Comparison of ENCODE assay signal across 9 mouse cellular contexts in the genomic region with DNA sequence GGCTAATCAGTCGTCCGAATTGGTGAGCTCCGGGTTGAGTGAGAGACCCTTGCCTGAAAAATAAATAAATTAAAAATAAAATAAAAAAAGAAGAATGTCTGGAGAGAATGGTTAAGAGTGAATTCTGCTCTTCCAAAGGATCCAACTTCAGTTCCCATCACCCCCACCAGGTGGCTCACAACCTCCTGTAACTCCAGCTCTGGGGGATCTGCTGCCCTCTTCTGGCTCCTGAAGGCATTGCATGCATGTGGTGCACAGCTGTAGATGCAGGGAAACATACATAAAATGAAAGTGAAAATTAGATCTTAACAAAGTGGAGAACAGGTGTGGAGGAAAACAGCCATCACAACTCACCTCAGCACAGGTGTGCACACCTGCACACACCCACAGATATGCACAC. TPM values are rescaled to one million over a fixed set of nuclear protein-coding genes. Genes with fewer than 3 reads are reported as not detected.
DNase-seq lines count a peak whose midpoint lies in the region; ATAC-seq and TF ChIP-seq lines count a peak whose summit lies in the region.
"Had no signal": no experiment of that assay in that cellular context is flagged by ENCODE, and none has a peak within 500 bp of the region (broad histone marks: within the 10 kb centered on the region; RNA-seq: fewer than 3 reads in every experiment).

No protein-coding gene starts in this region.

- TF ChIP-seq POLR2A in MEL (IDR thresholded peaks at IDR 0.05; ENCODE audit: control insufficient read depth in 1 of 2, insufficient read depth in 1 of 2, low read depth in 1 of 2, low read length in 2 of 2, poor library complexity in 1 of 2) = no peak
- TF ChIP-seq POLR2A in bone marrow, adult 2 months (IDR thresholded peaks at IDR 0.05; ENCODE audit: borderline replicate concordance, control insufficient read depth, low read depth, low read length) = no peak

- TF ChIP-seq EP300 in MEL (IDR thresholded peaks at IDR 0.05; ENCODE audit: low read depth in 1 of 2, low read length in 2 of 2) = no peak

- H3K27ac ChIP-seq in kidney, embryonic 16.5 days (ENCODE audit: low read length) = no peak overlapping the region
- H3K27ac ChIP-seq in MEL (ENCODE audit: control insufficient read depth, low read depth, low read length) = no peak overlapping the region
- no peak overlapping the region for H3K27ac ChIP-seq in bone marrow, adult 2 months (ENCODE audit: control insufficient read depth, insufficient read depth, low read depth, low read length, poor library complexity)
- no peak overlapping the region for H3K27ac ChIP-seq in limb, embryonic 10.5 days
- H3K27ac ChIP-seq: hindbrain, embryonic 15.5 days had no signal

- peak; percentile 90 to 100 (median 98) for TF ChIP-seq CTCF in MEL (IDR thresholded peaks at IDR 0.05 in 2 of 3, conservative IDR thresholded peaks at IDR 0.05 in 1 of 3; ENCODE audit: control insufficient read depth in 1 of 3, insufficient read depth in 1 of 3, low read depth in 2 of 3, low read length in 3 of 3, poor library complexity in 1 of 3, severe bottlenecking in 1 of 3)
- peak; percentile 97 for TF ChIP-seq CTCF in bone marrow, adult 2 months (IDR thresholded peaks at IDR 0.05; ENCODE audit: control insufficient read depth, insufficient read depth, low read length)

- no peak overlapping the region for H3K9ac ChIP-seq in kidney, embryonic 16.5 days (replicated peaks; ENCODE audit: low read length)
- H3K9ac ChIP-seq in MEL (ENCODE audit: control insufficient read depth, low read depth, low read length, poor library complexity, severe bottlenecking) = no peak overlapping the region
- H3K9ac ChIP-seq: hindbrain, embryonic 15.5 days had no signal

- no peaks in the 10 kb centered on the region for H3K36me3 ChIP-seq in kidney, embryonic 16.5 days (ENCODE audit: insufficient read depth, low read length)
- no peaks in the 10 kb centered on the region for H3K36me3 ChIP-seq in MEL (ENCODE audit: control insufficient read depth in 1 of 2, insufficient read depth in 2 of 2, low read length in 2 of 2)
- no peaks in the 10 kb centered on the region for H3K36me3 ChIP-seq in limb, embryonic 10.5 days

- peak; percentile 62 for TF ChIP-seq RAD21 in MEL (IDR thresholded peaks at IDR 0.05; ENCODE audit: low read depth, low read length)

- no peaks in the 10 kb centered on the region for H3K4me1 ChIP-seq in kidney, embryonic 16.5 days (ENCODE audit: insufficient read depth, low read length)
- H3K4me1 ChIP-seq in MEL (ENCODE audit: control insufficient read depth in 1 of 2, insufficient read depth in 2 of 2, low read length in 2 of 2) = no peaks in the 10 kb centered on the region
- H3K4me1 ChIP-seq in bone marrow, adult 2 months (ENCODE audit: control insufficient read depth, insufficient read depth, low read length) = no peaks in the 10 kb centered on the region
- no peaks in the 10 kb centered on the region for H3K4me1 ChIP-seq in limb, embryonic 10.5 days
- H3K4me1 ChIP-seq: hindbrain, embryonic 15.5 days had no signal

- H3K79me2 ChIP-seq in MEL (ENCODE audit: control insufficient read depth, insufficient read depth, low read length, poor library complexity) = no peaks in the 10 kb centered on the region

- H3K4me3 ChIP-seq in kidney, embryonic 16.5 days (ENCODE audit: low read length) = no peak overlapping the region
- H3K4me3 ChIP-seq in MEL (ENCODE audit: control insufficient read depth in 1 of 2, insufficient read depth in 1 of 2, low read depth in 2 of 2, low read length in 2 of 2) = no peak overlapping the region
- H3K4me3 ChIP-seq in bone marrow, adult 2 months (replicated peaks; ENCODE audit: control insufficient read depth, low read depth, low read length) = no peak overlapping the region
- H3K4me3 ChIP-seq in limb, embryonic 10.5 days = no peak overlapping the region
- H3K4me3 ChIP-seq: hindbrain, embryonic 15.5 days had no signal

- DNase-seq in kidney, adult 9 months = peak; percentile 49
- DNase-seq in MEL (ENCODE audit: low read depth, low spot score) = peak; percentile 83
- DNase-seq in forelimb bud, embryonic 11.5 days (ENCODE audit: low read depth, low spot score) = peak; percentile 77
- DNase-seq in limb, embryonic 10.5 days (ENCODE audit: low spot score) = peak; percentile 83
- peak; percentile 61 for DNase-seq in ovary, postnatal 14 days (ENCODE audit: low spot score)

- WGBS in kidney, embryonic 16.5 days = 23% methylated on average over 3 of the region's 3 CpGs
- 22% methylated on average over 3 of the region's 3 CpGs for WGBS in bone marrow, adult 2 months
- 30% methylated on average over 3 of the region's 3 CpGs for WGBS in limb, embryonic 10.5 days

- H3K27me3 ChIP-seq in kidney, embryonic 16.5 days (ENCODE audit: insufficient read depth, low read length) = 0 out of 2 replicates have a peak, but pooled peaks cover 3% of the 10 kb centered on the region
- H3K27me3 ChIP-seq in MEL (ENCODE audit: control insufficient read depth in 1 of 2, insufficient read depth in 2 of 2, low read length in 2 of 2) = no peaks in the 10 kb centered on the region
- H3K27me3 ChIP-seq in limb, embryonic 10.5 days (ENCODE audit: low read depth, poor library complexity, severe bottlenecking) = peaks cover 38% of the 10 kb centered on the region
- H3K27me3 ChIP-seq: hindbrain, embryonic 15.5 days had no signal

- peaks cover 8% of the 10 kb centered on the region; the same call in 1 of the 2 replicates for H3K9me3 ChIP-seq in kidney, embryonic 16.5 days (ENCODE audit: low read length)
- no peaks in the 10 kb centered on the region for H3K9me3 ChIP-seq in MEL (replicated peaks; ENCODE audit: insufficient read depth, low read length)
- H3K9me3 ChIP-seq in limb, embryonic 10.5 days (replicated peaks) = no peaks in the 10 kb centered on the region
- H3K9me3 ChIP-seq: hindbrain, embryonic 15.5 days had no signal

- no peak for ATAC-seq in kidney, embryonic 16.5 days (ENCODE audit: low FRiP score, low TSS enrichment)
- ATAC-seq in inflammation-experienced regulatory T-cells, adult 6 months = no peak

- no peak overlapping the region for H3K4me2 ChIP-seq in kidney, embryonic 16.5 days (replicated peaks; ENCODE audit: low read depth, low read length)
- H3K4me2 ChIP-seq: hindbrain, embryonic 15.5 days had no signal

TF ChIP-seq in MEL, 35 proteins besides CTCF, POLR2A, EP300 and RAD21:
- no peak for TF ChIP-seq UBTF (IDR thresholded peaks at IDR 0.05; ENCODE audit: borderline replicate concordance, insufficient read depth, low read depth, low read length)
- TF ChIP-seq TAL1 (IDR thresholded peaks at IDR 0.05; ENCODE audit: low read length) = no peak
- TF ChIP-seq TCF12 (IDR thresholded peaks at IDR 0.05; ENCODE audit: low read depth, low read length) = no peak
- TF ChIP-seq MAX (IDR thresholded peaks at IDR 0.05; ENCODE audit: low read length) = no peak
- TF ChIP-seq HCFC1 (IDR thresholded peaks at IDR 0.05; ENCODE audit: low read depth, low read length) = no peak
- TF ChIP-seq ZNF384 (IDR thresholded peaks at IDR 0.05; ENCODE audit: low read depth, low read length) = no peak
- no peak for TF ChIP-seq MXI1 (IDR thresholded peaks at IDR 0.05; ENCODE audit: low read depth, low read length)
- TF ChIP-seq E2F4 (IDR thresholded peaks at IDR 0.05; ENCODE audit: borderline replicate concordance, low read depth, low read length) = no peak
- no peak for TF ChIP-seq KAT2A (conservative IDR thresholded peaks at IDR 0.05; ENCODE audit: low read depth, low read length)
- no peak for TF ChIP-seq GABPA (IDR thresholded peaks at IDR 0.05; ENCODE audit: low read depth, low read length)
- no peak for TF ChIP-seq BHLHE40 (IDR thresholded peaks at IDR 0.05; ENCODE audit: borderline replicate concordance, low read depth, low read length)
- no peak for TF ChIP-seq GATA1 (IDR thresholded peaks at IDR 0.05; ENCODE audit: low read depth, low read length)
- TF ChIP-seq POLR2AphosphoS5 (IDR thresholded peaks at IDR 0.05; ENCODE audit: borderline replicate concordance, low read depth, low read length) = no peak
- 0 out of 2 replicates have a peak, but pooled peaks have one; percentile 45 for TF ChIP-seq JUND (IDR thresholded peaks at IDR 0.05; ENCODE audit: low read depth, low read length)
- no peak for TF ChIP-seq MAFK (IDR thresholded peaks at IDR 0.05; ENCODE audit: borderline replicate concordance, low read depth, low read length)
- peak; percentile 98 for TF ChIP-seq SMC3 (IDR thresholded peaks at IDR 0.05; ENCODE audit: low read depth, low read length)
- no peak for TF ChIP-seq MAZ (IDR thresholded peaks at IDR 0.05; ENCODE audit: low read depth, low read length)
- peak; percentile 59 for TF ChIP-seq ZC3H11A (IDR thresholded peaks at IDR 0.05; ENCODE audit: low read depth, low read length)
- no peak for TF ChIP-seq MYB (IDR thresholded peaks at IDR 0.05; ENCODE audit: low read depth, low read length)
- no peak for TF ChIP-seq USF2 (IDR thresholded peaks at IDR 0.05; ENCODE audit: borderline replicate concordance in 1 of 2, insufficient read depth in 1 of 2, low read depth in 1 of 2, low read length in 2 of 2)
- no peak; the same call in 1 of the 2 replicates for TF ChIP-seq SIN3A (IDR thresholded peaks at IDR 0.05; ENCODE audit: low read length)
- TF ChIP-seq MYC (IDR thresholded peaks at IDR 0.05; ENCODE audit: low read depth, low read length) = no peak
- TF ChIP-seq ZMIZ1 (IDR thresholded peaks at IDR 0.05; ENCODE audit: low read depth, low read length) = no peak
- TF ChIP-seq CHD1 (IDR thresholded peaks at IDR 0.05; ENCODE audit: low read depth, low read length) = no peak

RNA-seq across cellular contexts. Expression of gene Jph3, which starts 22.0 kb away (rescaled TPM):
- 0.65 and 1.3 TPM in 2 replicates for polyA plus RNA-seq in kidney, embryonic 16.5 days (2015; fragmentation: Nextera tagmentation; extraction: Ambion mirVana)
- total RNA-seq in MEL (2012; rRNA removed) = not detected in 2 replicates
- polyA plus RNA-seq in MEL (2012; ENCODE audit: insufficient read depth in 1 of 2, insufficient read length in 2 of 2, low read depth in 1 of 2, low replicate concordance in 2 of 2, missing spikeins in 1 of 2) = under 1 TPM in 1 of 2 experiments, not detected in 1; 0.15 TPM
- 1.0 TPM in 1 of 2 replicates, not detected in the other for polyA plus RNA-seq in bone marrow, adult 2 months (2011; ENCODE audit: insufficient read depth, insufficient read length, low replicate concordance, missing spikeins)
- polyA plus RNA-seq in limb, embryonic 10.5 days (2016; fragmentation: Nextera tagmentation; extraction: Ambion mirVana) = 0.65 and 0.69 TPM in 2 replicates
- not detected for polyA plus RNA-seq in inflammation-experienced regulatory T-cells, adult 6 months (2017; shearing (Covaris generic))
